Mouse (Mus musculus) ES-Bruce4 (cell line): ENCODE data around the gene Abhd14a. TPM values are rescaled to one million over a fixed set of nuclear protein-coding genes. Genes with fewer than 3 reads are reported as not detected.

Source experiments
- H3K27ac ChIP-seq: 2 replicates; pipeline ENCODE4 v1.5.1; 2012; ENCODE audit warnings: low read length, inconsistent platforms; ENCODE audit not compliant: insufficient read depth
- H3K27me3 ChIP-seq: 2 replicates; pipeline ENCODE4 v1.6.1; 2012; ENCODE audit warnings: mild to moderate bottlenecking, low read length, inconsistent platforms; ENCODE audit not compliant: control insufficient read depth, poor library complexity, insufficient read depth, severe bottlenecking
- H3K36me3 ChIP-seq: 2 replicates; pipeline ENCODE4 v1.6.1; 2012; ENCODE audit warnings: inconsistent platforms, mild to moderate bottlenecking, low read length, moderate library complexity; ENCODE audit not compliant: control insufficient read depth, poor library complexity, insufficient read depth, severe bottlenecking
- H3K4me1 ChIP-seq: one replicate; pipeline ENCODE4 v1.8.1; 2011; ENCODE audit warnings: low read length; ENCODE audit not compliant: control insufficient read depth, insufficient read depth
- H3K4me3 ChIP-seq: 2 replicates; pipeline ENCODE4 v1.5.1; 2011; ENCODE audit warnings: low read depth, mild to moderate bottlenecking, low read length
- H3K9ac ChIP-seq: 2 replicates; pipeline ENCODE4 v1.6.1; 2012; ENCODE audit warnings: low read depth, mild to moderate bottlenecking, inconsistent platforms; ENCODE audit not compliant: poor library complexity, severe bottlenecking
- H3K9me3 ChIP-seq: replicated peaks from 2 replicates; pipeline ENCODE4 v1.6.1; 2012; ENCODE audit warnings: mild to moderate bottlenecking, low read length, inconsistent platforms; ENCODE audit not compliant: control insufficient read depth, poor library complexity, insufficient read depth, severe bottlenecking
- CTCF ChIP-seq: IDR thresholded peaks from one replicate; pipeline ENCODE4 v1.8.1; 2011; ENCODE audit warnings: low read depth, low read length
- EP300 ChIP-seq: IDR thresholded peaks from 2 replicates; pipeline ENCODE4 v1.6.1; 2011; ENCODE audit warnings: low read depth, low read length; ENCODE audit not compliant: insufficient read depth
- POLR2A ChIP-seq: IDR thresholded peaks from one replicate; pipeline ENCODE4 v1.8.1; 2011; ENCODE audit warnings: low read length; ENCODE audit not compliant: insufficient read depth
- polyA plus RNA-seq: library from polyadenylated mRNA; stranded (reverse); fragments of >200 nt; gene quantifications from 2 replicates; pipeline ENCODE4 v1.2.4, GENCODE M21; 2011; ENCODE audit warnings: low read depth; ENCODE audit not compliant: missing spikeins, insufficient read depth, insufficient read length

The Abhd14a gene
- polyA plus RNA-seq, 1 experiment: 35.5 TPM

DNA sequence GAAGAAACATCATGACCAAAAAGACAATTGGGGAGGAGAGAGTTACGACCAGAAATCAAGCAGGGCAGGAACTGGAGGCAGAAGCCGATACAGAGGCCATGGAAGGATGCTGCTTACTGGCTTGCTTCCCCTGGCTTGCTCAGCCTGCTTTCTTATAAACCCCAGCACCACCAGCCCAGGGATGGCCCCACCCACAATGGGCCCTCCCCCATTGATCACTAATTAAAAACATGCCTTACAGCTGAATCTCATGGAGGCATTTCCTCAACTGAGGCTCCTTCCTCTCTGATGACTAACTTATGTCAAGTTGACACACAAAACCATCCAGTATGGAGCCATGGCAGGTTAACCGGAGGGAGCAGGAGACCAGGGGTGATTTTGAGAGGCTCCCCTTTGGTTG lies 47.7 kb downstream of the Abhd14a start:
- TF ChIP-seq EP300 (no peak), CTCF (no peak), POLR2A (no peak)
- H3K4me3 ChIP-seq: no peak overlapping the region
- no peaks in the 10 kb centered on the region for H3K27me3 ChIP-seq
- no peaks in the 10 kb centered on the region for H3K9me3 ChIP-seq
- H3K36me3 ChIP-seq: no peaks in the 10 kb centered on the region
- H3K4me1 ChIP-seq: no peaks in the 10 kb centered on the region
- no peak overlapping the region for H3K27ac ChIP-seq
- no peak overlapping the region for H3K9ac ChIP-seq

DNA sequence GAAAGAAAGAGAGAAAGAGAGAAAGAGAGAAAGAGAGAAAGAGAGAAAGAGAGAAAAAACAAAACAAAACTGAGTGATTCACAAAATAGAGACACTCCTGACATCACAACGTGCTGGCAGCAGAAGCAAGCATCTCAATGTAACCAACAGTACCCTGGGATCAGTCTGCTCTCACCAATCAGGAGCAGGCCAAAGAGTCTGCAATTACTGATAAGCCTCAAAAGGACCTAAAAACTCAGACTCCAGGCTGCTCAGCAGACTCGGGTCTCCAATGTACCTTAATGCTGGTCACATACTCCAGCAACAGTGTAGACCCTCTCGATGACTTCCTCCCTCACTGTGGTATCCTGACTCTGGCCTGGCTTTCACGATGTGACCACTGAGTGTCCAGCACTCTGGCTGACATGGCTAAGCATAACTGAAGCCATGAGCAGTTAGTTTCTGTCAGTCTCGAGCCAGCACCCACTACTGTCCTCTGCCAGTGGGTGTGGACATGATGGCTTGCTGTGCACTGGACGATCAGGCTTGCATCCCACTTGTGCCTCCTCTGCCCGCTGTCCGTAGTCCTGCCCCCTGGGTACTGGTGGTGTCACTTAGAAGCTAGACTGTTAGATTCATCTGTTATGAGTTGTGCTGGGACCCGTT lies 48.7 kb downstream of the Abhd14a start:
- H3K27me3 ChIP-seq: no peaks in the 10 kb centered on the region
- H3K27ac ChIP-seq: no peak overlapping the region
- no peak overlapping the region for H3K4me3 ChIP-seq
- no peak overlapping the region for H3K9ac ChIP-seq
- TF ChIP-seq POLR2A (no peak), EP300 (no peak), CTCF (no peak)
- H3K36me3 ChIP-seq: no peaks in the 10 kb centered on the region
- H3K9me3 ChIP-seq: no peaks in the 10 kb centered on the region
- no peaks in the 10 kb centered on the region for H3K4me1 ChIP-seq

DNA sequence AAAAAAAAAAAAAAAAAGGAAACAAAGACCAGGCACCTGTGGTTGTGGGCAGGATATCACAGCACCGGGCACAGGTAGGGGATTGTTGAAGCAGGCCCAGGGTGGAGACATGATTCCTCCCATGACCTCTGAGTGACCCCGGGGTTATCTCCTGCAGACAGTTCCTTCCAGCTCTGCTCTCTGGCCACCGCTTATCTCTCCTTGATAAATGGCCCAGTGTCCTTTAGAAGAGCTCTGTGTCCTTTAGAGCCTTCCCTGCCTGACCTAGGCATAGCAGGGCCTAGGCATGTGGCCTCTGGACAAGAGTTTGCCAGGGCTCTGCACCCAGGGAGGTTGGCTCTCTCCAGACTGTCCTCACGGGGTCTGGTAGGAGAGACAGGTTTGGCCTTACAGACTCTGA lies 49.7 kb downstream of the Abhd14a start:
- H3K9me3 ChIP-seq: no peaks in the 10 kb centered on the region
- no peak overlapping the region for H3K4me3 ChIP-seq
- H3K4me1 ChIP-seq: no peaks in the 10 kb centered on the region
- no peak overlapping the region for H3K9ac ChIP-seq
- TF ChIP-seq POLR2A: no peak
- TF ChIP-seq CTCF: no peak
- no peak for TF ChIP-seq EP300
- no peaks in the 10 kb centered on the region for H3K36me3 ChIP-seq
- H3K27me3 ChIP-seq: no peaks in the 10 kb centered on the region
- no peak overlapping the region for H3K27ac ChIP-seq

DNA sequence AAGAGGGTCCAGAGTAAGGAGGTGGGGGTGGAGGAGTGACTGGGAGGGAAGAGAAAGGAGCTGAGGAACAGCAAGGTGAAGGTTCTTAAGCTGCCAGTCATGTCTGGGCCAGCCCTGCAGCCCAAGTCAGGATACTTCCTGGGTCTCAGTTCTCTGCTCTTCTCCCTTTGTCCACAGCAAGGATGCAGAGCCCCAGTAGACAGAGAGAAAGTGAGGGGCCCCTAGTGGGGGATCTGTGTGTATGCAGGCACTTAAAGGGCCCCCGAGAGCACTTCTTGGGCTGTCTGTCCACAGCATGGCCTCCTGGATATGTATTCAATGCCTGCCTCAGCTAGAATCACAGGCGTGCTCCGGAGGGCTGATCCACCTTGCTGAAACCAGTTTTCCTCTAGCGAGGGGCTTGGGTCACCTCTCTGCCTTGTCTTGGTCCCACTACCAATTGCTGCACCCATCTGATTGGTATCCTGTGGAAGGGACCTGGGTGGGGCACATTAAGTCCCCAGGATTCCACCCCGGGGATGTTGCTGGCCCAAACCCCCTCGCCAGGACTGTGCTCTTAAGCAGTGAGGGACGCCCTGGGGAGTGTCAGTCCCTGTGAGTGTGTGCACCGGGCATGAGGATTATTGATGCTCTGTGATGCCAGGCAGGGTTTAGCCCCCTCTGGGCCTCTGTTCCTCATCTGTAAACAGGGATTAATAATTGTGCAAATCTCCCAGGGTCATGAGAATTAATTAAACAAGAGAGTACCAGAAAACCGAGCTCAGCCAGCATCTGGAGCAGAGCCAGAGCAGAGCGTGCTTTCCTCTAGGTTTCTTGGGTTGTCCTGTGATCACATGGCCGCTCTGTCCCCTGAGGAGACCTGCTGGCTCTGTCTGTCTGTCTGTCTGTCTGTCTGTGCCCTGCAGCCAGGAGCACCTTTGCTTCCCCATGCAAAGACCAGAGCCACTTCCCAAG lies 52.6 kb downstream of the Abhd14a start:
- H3K4me1 ChIP-seq: no peaks in the 10 kb centered on the region

DNA sequence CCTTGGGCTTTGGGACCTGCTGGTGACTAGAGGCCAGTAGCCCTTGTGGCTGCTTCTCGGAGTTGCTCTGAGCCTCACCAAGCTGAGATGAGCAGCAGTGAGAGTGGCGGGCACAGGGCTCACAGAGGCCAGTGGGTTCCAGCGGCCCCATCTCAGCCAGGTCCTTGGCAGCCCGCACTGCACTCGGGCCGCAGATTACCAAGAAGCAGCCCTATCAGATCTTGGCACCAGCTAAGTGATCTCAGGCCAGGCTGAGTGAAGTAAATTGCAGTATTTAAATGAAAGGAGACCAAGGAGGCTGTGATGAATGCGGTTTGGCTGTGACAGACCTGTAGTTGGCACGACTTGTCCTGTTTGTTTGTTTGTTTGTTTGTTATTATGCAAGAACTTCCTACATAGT lies 53.9 kb downstream of the Abhd14a start:
- Histone ChIP-seq H3K9ac (no peak overlapping the region), H3K27ac (no peak overlapping the region), H3K36me3 (no peaks in the 10 kb centered on the region), H3K9me3 (no peaks in the 10 kb centered on the region), H3K4me1 (no peaks in the 10 kb centered on the region), H3K27me3 (no peaks in the 10 kb centered on the region), H3K4me3 (no peak overlapping the region)
- TF ChIP-seq EP300 (no peak), CTCF (no peak), POLR2A (no peak)

More for the DNA sequence above, 52.6 kb downstream of the Abhd14a start:
- Histone ChIP-seq H3K4me3 (no peak overlapping the region), H3K9ac (no peak overlapping the region), H3K36me3 (no peaks in the 10 kb centered on the region), H3K27ac (no peak overlapping the region), H3K9me3 (no peaks in the 10 kb centered on the region), H3K27me3 (no peaks in the 10 kb centered on the region)
- TF ChIP-seq EP300 (no peak), CTCF (no peak), POLR2A (no peak)
